Mouse (Mus musculus) gastrocnemius, postnatal 14 days (tissue): ENCODE measurements around the gene Psme4. TPM values are rescaled to one million over a fixed set of nuclear protein-coding genes. Genes with fewer than 3 reads are reported as not detected.

Experiments
- DNase-seq: peaks from one replicate; pipeline ENCODE4 v3.0.0; 2021; ENCODE audit warnings: mixed read lengths
- intact Hi-C: fragments of 180-260 bp; cut with DNase I; formaldehyde crosslinking; loops from one replicate; pipeline ENCODE4 v1.15.1; 2025; ENCODE audit warnings: low total_unique reads
- total RNA-seq, 2 experiments: library from RNA; stranded (reverse); gene quantifications; 2 replicates each; pipeline ENCODE4 v1.2.3; 2021

The Psme4 gene
- total RNA-seq, 2 experiments from 2014 or later: 79.1 to 91.1 TPM

DNA sequence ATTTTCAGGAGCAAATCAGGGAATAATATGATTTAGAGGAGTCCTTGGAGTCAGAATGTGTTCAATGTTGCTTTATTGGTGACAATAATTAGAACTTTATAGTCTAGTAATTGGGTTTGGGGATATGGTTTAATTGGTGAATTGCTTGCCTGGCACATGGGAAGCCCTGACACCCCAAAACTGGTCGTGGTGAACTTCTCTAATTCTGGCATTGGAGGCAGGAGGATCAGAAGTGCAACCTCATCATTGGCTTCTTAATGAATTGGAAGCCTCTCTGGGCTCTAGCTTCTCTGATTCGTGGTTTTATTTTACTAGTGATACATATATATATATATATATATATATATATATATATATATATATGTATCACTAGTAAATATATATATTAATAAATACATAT, 9.4 kb downstream of the Psme4 start:
- DNase-seq: no peak
- intact Hi-C loops: no loop called here

GRCm38 (mm10) chr11:30781612-30782011, 10.1 kb downstream of the Psme4 start:
- intact Hi-C loops: no loop called here
- no peak for DNase-seq

- no peak for DNase-seq
- intact Hi-C loops: no loop called here
Measured at GRCm38 (mm10) chr11:30785497-30785896, 14.0 kb downstream of the Psme4 start.

- intact Hi-C loops: no loop called here
- DNase-seq: no peak
Measured at GRCm38 (mm10) chr11:30786230-30786983, 14.9 kb downstream of the Psme4 start.

GRCm38 (mm10) chr11:30792680-30793079, 21.2 kb downstream of the Psme4 start:
- intact Hi-C loops: no loop called here
- DNase-seq: no peak

GRCm38 (mm10) chr11:30793753-30794152, 22.2 kb downstream of the Psme4 start:
- intact Hi-C loops: no loop called here
- no peak for DNase-seq

GRCm38 (mm10) chr11:30797236-30797635, 25.7 kb downstream of the Psme4 start:
- intact Hi-C loops: loop anchor here (5.0 kb wide), 1 partner anchor 120 kb away; no protein-coding TSS in a partner anchor
- DNase-seq: no peak

GRCm38 (mm10) chr11:30799496-30799895, 28.0 kb downstream of the Psme4 start:
- DNase-seq: peak; percentile 17
- intact Hi-C loops: loop anchor here (5.0 kb wide), 1 partner anchor 122 kb away; no protein-coding TSS in a partner anchor

GRCm38 (mm10) chr11:30800091-30800490, 28.6 kb downstream of the Psme4 start:
- intact Hi-C loops: no loop called here
- no peak for DNase-seq

DNA sequence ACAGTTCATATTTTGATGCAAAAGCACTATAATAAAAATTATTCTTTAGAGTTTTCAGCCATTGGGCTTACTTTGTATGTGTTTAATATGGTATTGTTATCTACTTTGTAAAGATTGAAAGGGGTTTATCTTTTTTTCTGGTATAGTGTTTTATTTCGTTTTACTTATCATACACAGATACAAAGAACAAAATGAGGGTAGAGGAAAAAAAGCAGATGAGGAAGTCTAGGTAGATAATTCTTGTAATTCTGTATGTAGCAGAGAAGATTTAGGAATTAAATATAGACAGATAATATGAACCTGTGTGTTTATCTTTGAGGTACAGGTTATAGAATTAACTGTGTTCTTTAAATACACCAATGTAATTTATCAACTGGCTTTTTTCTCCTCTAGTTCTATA, 30.9 kb downstream of the Psme4 start:
- no peak for DNase-seq
- intact Hi-C loops: no loop called here

DNA sequence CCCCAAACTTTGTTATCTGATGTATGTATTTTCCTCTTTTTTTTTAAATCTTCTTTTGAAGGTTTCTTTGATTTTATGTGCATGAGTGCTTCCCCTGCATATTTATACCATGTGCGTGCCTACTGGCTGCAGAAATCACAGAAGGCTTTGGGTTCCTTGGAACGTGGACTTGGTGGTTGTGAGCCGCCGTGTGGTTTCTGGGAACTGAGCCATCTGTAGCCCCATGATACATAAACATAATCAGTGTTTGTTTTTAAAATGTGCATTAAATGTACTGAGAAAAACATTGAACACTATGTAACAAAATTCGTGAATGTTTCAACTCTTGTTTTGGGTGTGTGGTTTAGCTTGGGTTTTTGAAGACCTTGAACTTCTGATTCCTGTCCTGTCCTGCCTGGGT, 49.6 kb downstream of the Psme4 start:
- intact Hi-C loops: no loop called here
- DNase-seq: no peak

DNA sequence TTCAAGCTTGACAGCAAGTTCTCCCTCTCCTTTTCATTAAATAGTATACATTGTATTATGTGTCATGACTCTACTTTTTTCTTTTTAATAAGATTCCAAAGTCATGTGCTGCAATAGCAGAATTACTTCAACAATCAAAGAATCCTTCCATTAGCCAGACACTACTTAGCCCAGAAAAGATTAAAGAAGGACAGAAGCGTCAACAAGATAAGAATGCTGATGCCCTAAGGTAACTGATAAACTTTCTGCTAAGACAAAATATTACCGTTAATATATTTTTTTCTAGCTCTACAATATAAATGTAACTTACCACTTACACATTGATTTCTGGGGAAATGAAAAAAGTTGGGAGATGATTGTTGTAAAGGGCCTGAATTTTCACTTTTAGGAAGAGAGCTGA, 67.3 kb downstream of the Psme4 start:
- intact Hi-C loops: no loop called here
- DNase-seq: no peak

DNA sequence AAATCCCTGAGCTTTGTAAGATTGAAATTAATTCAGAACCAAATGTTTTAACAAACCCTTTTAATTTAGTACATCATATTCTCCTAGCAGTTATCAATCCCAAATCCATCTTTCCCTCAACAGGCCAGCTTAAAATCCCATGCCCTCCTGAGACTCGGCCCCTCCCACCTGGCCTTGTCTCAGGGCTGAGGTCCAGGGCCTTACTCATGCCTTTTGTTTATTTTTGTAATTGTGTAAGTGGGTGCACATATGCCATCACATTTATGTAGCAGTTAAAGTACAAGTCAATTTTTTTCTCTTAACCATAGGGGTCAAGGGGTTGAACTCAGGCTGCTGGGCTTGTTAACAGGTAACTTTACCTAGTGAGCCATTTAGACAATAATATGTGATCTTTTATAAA, 72.8 kb downstream of the Psme4 start:
- intact Hi-C loops: no loop called here
- DNase-seq: no peak

DNA sequence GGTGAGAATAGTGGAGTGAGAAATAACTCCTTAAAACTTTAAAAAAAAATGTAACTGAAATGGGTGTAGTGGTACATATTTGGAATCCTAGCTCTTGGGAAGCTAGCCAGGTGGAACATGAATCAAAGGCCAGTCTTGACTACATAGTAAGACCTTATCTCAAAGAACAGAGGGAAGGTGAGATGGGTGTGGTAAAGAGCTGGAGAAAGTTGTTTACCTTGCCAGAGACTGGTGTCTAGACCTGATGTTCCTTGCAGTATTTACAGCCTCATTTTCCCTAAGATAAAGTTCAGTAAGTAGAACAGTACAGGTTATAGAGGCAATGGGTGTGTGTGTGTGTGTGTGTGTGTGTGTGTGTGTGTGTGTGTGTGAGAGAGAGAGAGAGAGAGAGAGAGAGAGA, 100.9 kb downstream of the Psme4 start:
- DNase-seq: no peak
- intact Hi-C loops: no loop called here

DNA sequence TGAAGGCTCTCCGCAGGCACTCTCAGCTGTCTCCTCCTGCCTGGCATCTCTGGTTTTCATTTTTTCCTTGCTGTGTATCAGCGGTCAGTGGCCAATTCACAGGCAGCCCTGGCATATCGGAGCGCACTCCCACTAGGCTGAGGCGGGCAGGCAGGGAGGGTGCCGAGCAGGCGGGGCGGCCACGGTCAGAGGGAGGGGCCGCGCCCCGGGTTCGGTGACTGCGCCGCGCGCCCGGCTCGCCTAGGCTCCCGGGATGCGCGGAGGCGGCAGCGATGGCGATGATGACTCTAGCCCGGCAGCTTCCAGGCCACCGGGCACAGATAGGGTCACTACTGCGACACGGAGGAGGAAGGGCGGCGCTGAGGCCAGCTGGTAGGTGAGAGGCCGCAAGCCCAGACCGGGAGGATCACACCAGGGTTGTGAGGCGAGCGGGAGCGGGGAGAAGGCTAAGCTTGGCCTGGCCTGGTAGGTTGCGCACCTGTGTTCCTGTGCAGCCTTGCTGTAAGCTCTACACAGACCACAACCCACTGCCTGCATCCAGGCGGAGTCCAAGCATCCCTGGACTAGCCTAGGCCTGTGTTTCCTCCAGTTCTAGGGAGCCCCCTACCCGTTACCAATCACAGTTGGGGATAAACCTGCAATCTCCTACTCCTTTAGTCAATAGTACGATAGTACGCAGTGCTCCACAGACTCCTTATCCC, 113.8 kb downstream of the Psme4 start, which contains the start of the genes Gpr75 and Asb3:
Gpr75 (plus strand) TSS at position 188 of the 701 bp plus-strand sequence.
Asb3 (plus strand) TSS at position 246 of the 701 bp plus-strand sequence.
- DNase-seq: peak; percentile 66
- intact Hi-C loops: no loop called here

DNA sequence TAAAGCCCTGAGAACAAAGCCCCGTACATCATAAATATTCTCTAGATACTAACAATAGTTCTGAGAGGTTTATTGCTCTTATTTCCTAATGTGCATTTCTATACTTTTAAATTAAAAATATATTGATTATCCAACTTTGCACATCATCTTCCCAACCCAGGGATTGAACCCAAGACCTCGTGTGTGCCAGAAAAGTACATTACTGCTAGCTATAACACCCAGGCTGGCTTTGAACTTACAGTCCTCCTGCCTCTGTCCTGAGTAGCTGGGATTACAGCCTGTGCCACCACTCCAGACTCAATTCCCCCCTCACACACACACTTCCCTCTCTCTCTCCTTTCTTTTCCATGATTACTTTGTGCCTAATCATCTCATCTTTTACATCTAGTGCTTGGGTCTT, 116.6 kb downstream of the Psme4 start:
- intact Hi-C loops: no loop called here
- DNase-seq: no peak

GRCm38 (mm10) chr11:30896201-30896600, 124.7 kb downstream of the Psme4 start:
- intact Hi-C loops: no loop called here
- DNase-seq: no peak

DNA sequence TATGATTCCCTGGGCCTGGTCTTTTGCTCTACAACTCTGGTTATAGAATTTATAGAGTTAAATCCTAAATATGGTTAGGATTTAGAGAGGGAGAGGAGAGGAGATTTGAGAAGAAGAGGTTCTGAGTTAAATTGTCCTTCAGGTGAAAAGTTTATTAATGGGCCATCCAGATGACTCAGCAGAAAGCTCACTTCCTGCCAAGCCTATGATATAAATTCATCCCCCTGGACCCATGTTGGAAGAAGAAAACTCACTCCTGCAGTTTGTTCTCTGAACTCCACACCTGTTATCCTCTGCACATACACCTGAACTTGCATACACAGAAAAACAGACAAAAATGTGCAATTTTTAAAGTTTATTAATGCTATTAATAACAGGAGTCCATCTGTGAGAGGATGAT, 127.8 kb downstream of the Psme4 start:
- DNase-seq: no peak
- intact Hi-C loops: no loop called here

- DNase-seq: no peak
- intact Hi-C loops: no loop called here
Measured at GRCm38 (mm10) chr11:30912311-30912710, 140.8 kb downstream of the Psme4 start.

DNA sequence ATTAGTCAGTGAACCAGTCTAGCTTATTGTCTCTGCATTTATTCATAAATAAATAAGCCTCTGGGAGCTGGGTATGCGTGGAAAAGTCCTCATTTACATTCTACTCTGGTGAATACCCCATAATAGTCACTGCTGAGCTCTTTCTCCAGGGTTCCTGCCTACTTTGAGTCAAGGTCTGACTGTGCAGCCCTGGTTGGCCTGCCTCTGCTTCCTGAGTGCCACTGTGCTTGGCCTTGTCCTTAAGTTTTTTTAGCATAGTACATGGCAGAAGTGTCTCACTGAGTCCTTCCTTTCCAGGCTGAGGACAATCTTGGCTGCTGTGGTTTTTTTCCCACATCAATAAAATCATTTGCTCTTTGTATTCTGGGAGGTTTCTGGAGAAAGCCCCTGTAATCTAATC, 149.1 kb downstream of the Psme4 start:
- intact Hi-C loops: no loop called here
- DNase-seq: no peak

- no peak for DNase-seq
- intact Hi-C loops: no loop called here
Measured at GRCm38 (mm10) chr11:30923283-30923682, 151.8 kb downstream of the Psme4 start.
